Mouse (Mus musculus): ENCODE results near the gene Liph. TPM values are rescaled to one million over a fixed set of nuclear protein-coding genes. Genes with fewer than 3 reads are reported as not detected.

Gene Liph
- polyA plus RNA-seq, 1 experiment from 2014 or later: 0.94 TPM

Other genes starting within 250 kb of the Liph start
- gene Ehhadh, start 207.9 kb downstream of the Liph start, polyA plus RNA-seq (2015; fragmentation: Nextera tagmentation; extraction: Ambion mirVana): 2.6 and 2.9 TPM in 2 replicates
- gene Map3k13, start 201.3 kb downstream of the Liph start, polyA plus RNA-seq (2015; fragmentation: Nextera tagmentation; extraction: Ambion mirVana): 0.87 and 1.0 TPM in 2 replicates
- gene Tmem41a, start 48.1 kb downstream of the Liph start, polyA plus RNA-seq (2015; fragmentation: Nextera tagmentation; extraction: Ambion mirVana): 34.5 and 35.9 TPM in 2 replicates
- 48.1 and 52.7 TPM in 2 replicates for gene Senp2, start 13.8 kb upstream of the Liph start, polyA plus RNA-seq (2015; fragmentation: Nextera tagmentation; extraction: Ambion mirVana)
- gene Igf2bp2, start 167.6 kb upstream of the Liph start, polyA plus RNA-seq (2015; fragmentation: Nextera tagmentation; extraction: Ambion mirVana): 110 and 117 TPM in 2 replicates

All from limb, embryonic 13.5 days (tissue).